Comparison of ENCODE assay signal across 11 mouse cellular contexts in genomic region chr8:113844801-113845301, GRCm38 (mm10). TPM values are rescaled to one million over a fixed set of nuclear protein-coding genes. Genes with fewer than 3 reads are reported as not detected.
DNase-seq lines count a peak whose midpoint lies in the region; ATAC-seq lines count a peak whose summit lies in the region.
"Had no signal": no experiment of that assay in that cellular context is flagged by ENCODE, and none has a peak within 500 bp of the region (broad histone marks: within the 10 kb centered on the region; RNA-seq: fewer than 3 reads in every experiment).

No protein-coding gene starts in this region.

- peaks cover 31% of the 10 kb centered on the region for H3K27me3 ChIP-seq in intestine, embryonic 14.5 days (replicated peaks; ENCODE audit: control insufficient read depth, insufficient read depth, low read length)
- peaks cover 18% of the 10 kb centered on the region for H3K27me3 ChIP-seq in intestine, embryonic 16.5 days (replicated peaks; ENCODE audit: control insufficient read depth, insufficient read depth, low read length)
- peaks cover 60% of the 10 kb centered on the region for H3K27me3 ChIP-seq in limb, embryonic 10.5 days (ENCODE audit: low read depth, poor library complexity, severe bottlenecking)
- H3K27me3 ChIP-seq: CH12.LX had no signal

- H3K4me2 ChIP-seq in intestine, embryonic 14.5 days (ENCODE audit: low read length): peak overlapping the region; percentile 6; the same call in 1 of the 2 replicates
- no peak overlapping the region for H3K4me2 ChIP-seq in intestine, embryonic 16.5 days (ENCODE audit: low read depth, low read length)

- no peak for DNase-seq in intestine, embryonic 14.5 days (ENCODE audit: low spot score)
- peak; percentile 48 for DNase-seq in brain, adult 2 months (ENCODE audit: low read depth, low spot score)
- peak; percentile 26 for DNase-seq in embryo, embryonic 10.5 days (ENCODE audit: low spot score)
- DNase-seq in limb, embryonic 10.5 days (ENCODE audit: low spot score): peak; percentile 45
- DNase-seq in spleen, postnatal 14 days (ENCODE audit: low spot score in 2 of 2): no peak
- DNase-seq: kidney, adult 18-20 months; thymus, postnatal 4 days had no signal

- no peak for ATAC-seq in intestine, embryonic 14.5 days (replicated peaks; ENCODE audit: low FRiP score, low TSS enrichment, low read depth)
- ATAC-seq in intestine, embryonic 16.5 days: no peak
- no peak for ATAC-seq in activated CD4-positive, CD25-positive, alpha-beta regulatory T cell, adult 4 months
- ATAC-seq in inflammation-experienced regulatory T-cells, adult 6 months: no peak

- H3K4me1 ChIP-seq in intestine, embryonic 14.5 days (replicated peaks; ENCODE audit: control insufficient read depth, insufficient read depth, low read length): peaks cover 19% of the 10 kb centered on the region; the same call in 1 of the 2 replicates
- peaks cover 3% of the 10 kb centered on the region for H3K4me1 ChIP-seq in intestine, embryonic 16.5 days (ENCODE audit: control insufficient read depth, insufficient read depth, low read length)
- peaks cover 31% of the 10 kb centered on the region for H3K4me1 ChIP-seq in limb, embryonic 10.5 days

- no peak overlapping the region for H3K27ac ChIP-seq in intestine, embryonic 14.5 days (ENCODE audit: low read depth)
- no peak overlapping the region for H3K27ac ChIP-seq in intestine, embryonic 16.5 days (ENCODE audit: low read length)
- H3K27ac ChIP-seq in limb, embryonic 10.5 days: no peak overlapping the region

- H3K9me3 ChIP-seq in intestine, embryonic 14.5 days (ENCODE audit: control insufficient read depth, low read length): no peaks in the 10 kb centered on the region
- H3K9me3 ChIP-seq in intestine, embryonic 16.5 days (ENCODE audit: control insufficient read depth, low read length): no peaks in the 10 kb centered on the region
- H3K9me3 ChIP-seq in limb, embryonic 10.5 days (replicated peaks): no peaks in the 10 kb centered on the region

- no peak overlapping the region for H3K4me3 ChIP-seq in intestine, embryonic 14.5 days (ENCODE audit: low read depth, low read length)
- no peak overlapping the region for H3K4me3 ChIP-seq in intestine, embryonic 16.5 days (ENCODE audit: low read length)
- H3K4me3 ChIP-seq in limb, embryonic 10.5 days: no peak overlapping the region

- 29% methylated on average over 20 of the region's 20 CpGs for WGBS in intestine, embryonic 14.5 days
- WGBS in intestine, embryonic 16.5 days: 39% methylated on average over 20 of the region's 20 CpGs
- 52% methylated on average over 20 of the region's 20 CpGs for WGBS in limb, embryonic 10.5 days

- H3K9ac ChIP-seq in intestine, embryonic 14.5 days (ENCODE audit: low read length): no peak overlapping the region
- H3K9ac ChIP-seq in intestine, embryonic 16.5 days (ENCODE audit: low read depth, low read length): no peak overlapping the region

- no peaks in the 10 kb centered on the region for H3K36me3 ChIP-seq in intestine, embryonic 14.5 days (ENCODE audit: control insufficient read depth, insufficient read depth, low read length)
- no peaks in the 10 kb centered on the region for H3K36me3 ChIP-seq in intestine, embryonic 16.5 days (ENCODE audit: control insufficient read depth, insufficient read depth, low read length)
- H3K36me3 ChIP-seq in limb, embryonic 10.5 days: no peaks in the 10 kb centered on the region

RNA-seq across cellular contexts. Expression of gene Adamts18, which starts 3.7 kb away (rescaled TPM):
- 0.51 and 0.58 TPM in 2 replicates for polyA plus RNA-seq in intestine, embryonic 14.5 days (2014; fragmentation: Nextera tagmentation; extraction: Ambion mirVana)
- polyA plus RNA-seq in intestine, embryonic 16.5 days (2015; fragmentation: Nextera tagmentation; extraction: Ambion mirVana): 0.15 and 0.54 TPM in 2 replicates
- 5.1 and 5.7 TPM in 2 replicates for polyA plus RNA-seq in limb, embryonic 10.5 days (2016; fragmentation: Nextera tagmentation; extraction: Ambion mirVana)
- under 1 TPM in 1 of 2 experiments, not detected in 1; 0.24 TPM for polyA plus RNA-seq in activated CD4-positive, CD25-positive, alpha-beta regulatory T cell, adult 4 months (2017; shearing (Covaris generic))
- polyA plus RNA-seq in inflammation-experienced regulatory T-cells, adult 6 months (2017; shearing (Covaris generic)): not detected

Comparison
In these comparisons a context has a peak if more than half of its experiments do, and no peak if none do; other contexts are left out.
1. DNase-seq: peak in brain, adult 2 months (single experiment), embryo, embryonic 10.5 days (single experiment) and limb, embryonic 10.5 days (single experiment); none in intestine, embryonic 14.5 days (single experiment) and spleen, postnatal 14 days (0 of 2).